Mouse (Mus musculus) lung, postnatal 0 days (tissue): ENCODE measurements at regions not wholly inside any gene's neighbourhood (a gene's known extent, or its start where the extent isn't known, plus 50 kb on each side); places are given as distances from the start of the nearest gene placed in this dataset.
"Not testable (repeated sequence)": the region's sequence is repeated elsewhere in the genome, so short reads cannot be mapped to it uniquely, and the experiment has no call there.

Experiments used
- ATAC-seq: fragments of 200-750 bp; cut with Nextera tagmentation; 2 replicates; pipeline ENCODE4 v1.8.0; 2017; ENCODE audit warnings: moderate library complexity
- DNase-seq: peaks from one replicate; pipeline ENCODE4 v3.0.0-alpha.2; 2016; ENCODE audit warnings: low spot score
- H3K27ac ChIP-seq: fragments of 300-500 bp; sonication (generic); 2 replicates; pipeline ENCODE4 v1.5.1; 2014; ENCODE audit warnings: antibody characterized with exemption, mild to moderate bottlenecking, low read length, mixed read lengths
- H3K27me3 ChIP-seq: fragments of 300-500 bp; sonication (generic); replicated peaks from 2 replicates; pipeline ENCODE4 v1.6.1; 2014; ENCODE audit warnings: low read length, mixed read lengths; ENCODE audit not compliant: insufficient read depth
- H3K36me3 ChIP-seq: fragments of 300-500 bp; sonication (generic); 2 replicates; pipeline ENCODE4 v1.6.1; 2014; ENCODE audit warnings: low read length, mixed read lengths; ENCODE audit not compliant: insufficient read depth
- H3K4me1 ChIP-seq: fragments of 300-500 bp; sonication (generic); 2 replicates; pipeline ENCODE4 v1.6.1; 2014; ENCODE audit warnings: antibody characterized with exemption, low read depth, low read length, mixed read lengths; ENCODE audit not compliant: insufficient read depth
- H3K4me2 ChIP-seq: fragments of 300-500 bp; sonication (generic); replicated peaks from 2 replicates; pipeline ENCODE4 v1.6.1; 2014; ENCODE audit warnings: low read depth, mild to moderate bottlenecking, low read length, moderate library complexity, mixed read lengths
- H3K4me3 ChIP-seq: fragments of 300-500 bp; sonication (generic); 2 replicates; pipeline ENCODE4 v1.5.1; 2014; ENCODE audit warnings: low read depth, low read length
- H3K9ac ChIP-seq: fragments of 300-500 bp; sonication (generic); replicated peaks from 2 replicates; pipeline ENCODE4 v1.6.1; 2014; ENCODE audit warnings: low read depth, mild to moderate bottlenecking
- H3K9me3 ChIP-seq: fragments of 300-500 bp; sonication (generic); 2 replicates; pipeline ENCODE4 v1.6.1; 2016; ENCODE audit warnings: low read length, mixed read lengths
- CTCF ChIP-seq: IDR thresholded peaks from 2 replicates; pipeline ENCODE4 v1.5.1; 2016; ENCODE audit warnings: antibody characterized with exemption, mild to moderate bottlenecking
- EP300 ChIP-seq: IDR thresholded peaks from 2 replicates; pipeline ENCODE4 v1.6.1; 2016; ENCODE audit warnings: antibody characterized with exemption, mild to moderate bottlenecking, control low read depth
- WGBS: fragments of 180-500 bp; shearing (Covaris S2); extraction: QIAGEN DNeasy Blood & Tissue Kit; methylation state at CpG from one replicate; pipeline ENCODE4 v1.1.7; 2014; 5-methylcytosine and 5-hydroxymethylcytosine counted together

DNA sequence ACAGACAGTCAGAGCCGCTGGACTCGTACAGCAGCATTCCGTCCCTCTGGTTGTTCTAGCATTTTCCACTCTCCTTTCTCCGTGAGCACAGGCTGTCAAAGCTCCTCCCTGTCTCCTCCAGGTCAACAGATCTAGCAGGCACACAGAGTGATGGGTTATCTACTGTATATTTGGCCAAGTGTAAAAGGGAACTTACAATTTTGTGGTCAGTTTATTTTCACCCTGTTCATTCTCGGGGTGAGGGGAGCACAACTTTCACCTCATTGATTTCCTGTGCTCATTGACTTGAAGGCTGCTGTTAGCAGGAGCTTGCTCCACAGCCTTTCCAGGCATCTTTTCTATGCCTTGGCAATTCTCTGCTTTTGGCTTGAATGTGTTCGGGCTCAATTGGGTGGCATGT, 87.5 kb upstream of the Akt3 start:
- no peaks in the 10 kb centered on the region for H3K27me3 ChIP-seq
- no peaks in the 10 kb centered on the region for H3K4me1 ChIP-seq
- H3K27ac ChIP-seq, result no peak overlapping the region
- no peak for DNase-seq
- 62% methylated on average over 6 of the region's 6 CpGs for WGBS
- no peak overlapping the region for H3K9ac ChIP-seq
- H3K4me3 ChIP-seq, result no peak overlapping the region
- no peak for TF ChIP-seq CTCF
- no peak for TF ChIP-seq EP300
- H3K9me3 ChIP-seq, result no peaks in the 10 kb centered on the region
- no peak overlapping the region for H3K4me2 ChIP-seq
- ATAC-seq, result no peak
- no peaks in the 10 kb centered on the region for H3K36me3 ChIP-seq

DNA sequence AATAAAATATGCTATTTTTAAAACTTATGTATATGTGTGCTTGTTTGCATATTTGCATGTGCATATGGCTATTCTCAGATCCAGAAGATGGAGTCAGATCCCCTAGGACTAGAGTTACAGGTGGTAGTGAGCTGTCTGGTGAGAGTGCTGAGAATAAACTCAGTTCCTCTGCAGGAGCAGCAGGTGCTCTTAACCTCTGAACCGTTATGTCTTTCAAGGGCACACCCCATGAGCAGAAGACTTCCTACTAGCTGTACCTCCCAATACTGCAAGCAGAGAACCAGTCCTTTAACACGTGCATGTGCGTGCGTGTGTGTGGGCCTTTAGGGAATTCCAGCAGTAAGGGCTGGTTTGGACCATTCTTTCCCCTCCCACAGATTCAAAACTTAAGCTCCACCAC, 85.9 kb upstream of the Akt3 start:
- Histone ChIP-seq H3K4me3 (no peak overlapping the region), H3K9me3 (no peaks in the 10 kb centered on the region), H3K4me2 (no peak overlapping the region), H3K9ac (no peak overlapping the region), H3K27me3 (no peaks in the 10 kb centered on the region), H3K36me3 (no peaks in the 10 kb centered on the region), H3K4me1 (no peaks in the 10 kb centered on the region), H3K27ac (no peak overlapping the region)
- no peak for TF ChIP-seq CTCF
- TF ChIP-seq EP300, result no peak
- ATAC-seq (no peak), DNase-seq (no peak)
- WGBS, result 85% methylated on average over 4 of the region's 4 CpGs

DNA sequence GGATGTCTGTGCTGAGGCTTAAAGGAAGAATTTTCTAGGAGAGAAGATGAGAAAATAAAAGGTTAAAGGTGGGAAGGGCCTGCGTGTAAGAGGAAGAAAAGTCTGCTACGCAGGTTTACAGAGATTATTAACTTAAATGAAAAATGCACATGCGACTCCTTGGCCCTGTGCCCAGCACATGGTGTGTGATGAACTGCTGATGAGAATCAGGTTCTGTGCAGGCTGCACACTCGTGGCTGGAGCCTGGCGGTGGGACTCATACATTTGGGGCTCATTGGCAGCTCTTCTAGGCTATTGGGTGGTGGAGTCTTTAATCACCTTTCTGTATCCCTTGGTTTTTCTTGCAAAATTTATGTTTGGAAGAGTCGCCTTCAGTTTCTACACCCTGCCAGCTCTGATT, 85.1 kb upstream of the Akt3 start:
- H3K9ac ChIP-seq, result no peak overlapping the region
- H3K4me2 ChIP-seq, result no peak overlapping the region
- 17% methylated on average over 6 of the region's 6 CpGs for WGBS
- TF ChIP-seq EP300 (no peak), CTCF (no peak)
- DNase-seq (no peak), ATAC-seq (no peak)
- no peaks in the 10 kb centered on the region for H3K36me3 ChIP-seq
- no peak overlapping the region for H3K4me3 ChIP-seq
- no peaks in the 10 kb centered on the region for H3K4me1 ChIP-seq
- H3K27ac ChIP-seq, result no peak overlapping the region
- no peaks in the 10 kb centered on the region for H3K27me3 ChIP-seq
- no peaks in the 10 kb centered on the region for H3K9me3 ChIP-seq

DNA sequence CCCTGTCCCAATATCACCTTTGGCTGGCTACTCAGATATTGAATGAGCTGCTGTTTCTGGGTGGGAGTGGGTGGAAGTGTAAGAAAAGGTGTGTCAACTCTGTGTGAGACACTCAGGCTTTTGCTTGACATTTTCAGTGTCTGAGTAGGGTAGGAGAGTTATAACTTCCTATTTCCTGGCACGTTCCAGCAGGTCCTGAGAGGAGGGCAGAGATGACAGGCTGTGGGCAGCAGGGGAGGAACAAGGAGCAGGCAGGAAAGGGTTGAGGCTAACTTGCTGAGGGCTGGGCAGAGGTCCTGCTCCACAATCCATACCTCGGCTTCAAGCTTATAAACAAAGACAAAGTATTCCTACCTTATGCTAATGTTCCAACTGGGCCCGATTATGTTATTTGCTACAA, 82.2 kb upstream of the Akt3 start:
- H3K36me3 ChIP-seq, result no peaks in the 10 kb centered on the region
- 43% methylated on average over 3 of the region's 3 CpGs for WGBS
- no peaks in the 10 kb centered on the region for H3K27me3 ChIP-seq
- TF ChIP-seq CTCF (no peak), EP300 (no peak)
- H3K4me2 ChIP-seq, result no peak overlapping the region
- DNase-seq (no peak), ATAC-seq (no peak)
- no peak overlapping the region for H3K4me3 ChIP-seq
- H3K4me1 ChIP-seq, result no peaks in the 10 kb centered on the region
- no peak overlapping the region for H3K9ac ChIP-seq
- no peak overlapping the region for H3K27ac ChIP-seq
- no peaks in the 10 kb centered on the region for H3K9me3 ChIP-seq

DNA sequence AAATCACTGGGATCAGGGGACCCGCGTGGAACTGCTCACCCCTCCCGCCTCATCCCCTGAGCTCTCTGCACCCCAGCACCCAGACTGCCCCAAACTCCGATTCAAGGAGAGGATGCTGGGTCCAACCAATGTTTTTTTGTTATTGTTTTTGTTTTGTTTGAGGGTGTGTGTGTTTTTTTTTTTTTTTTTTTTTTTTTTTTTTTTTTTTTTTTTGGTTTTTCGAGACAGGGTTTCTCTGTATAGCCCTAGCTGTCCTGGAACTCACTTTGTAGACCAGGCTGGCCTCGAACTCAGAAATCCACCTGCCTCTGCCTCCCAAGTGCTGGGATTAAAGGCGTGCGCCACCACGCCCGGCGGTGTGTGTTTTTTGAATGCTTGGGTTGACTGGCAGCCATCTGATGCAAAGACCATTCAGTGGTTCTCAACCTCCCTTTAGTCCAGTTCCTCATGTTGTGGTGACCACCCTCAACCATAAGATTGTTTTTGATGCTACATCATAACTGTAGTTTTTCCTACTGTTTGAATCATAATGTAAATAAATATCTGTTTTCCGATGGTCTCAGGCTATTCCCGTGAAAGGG, 81.3 kb upstream of the Akt3 start:
- 61% methylated on average over 11 of the region's 13 CpGs for WGBS
- DNase-seq, ATAC-seq, H3K4me1 ChIP-seq, H3K27me3 ChIP-seq, H3K9me3 ChIP-seq, H3K36me3 ChIP-seq, H3K27ac ChIP-seq: not testable (repeated sequence)
- Histone ChIP-seq H3K9ac (peak overlapping the region; percentile 36; the same call in 1 of the 2 replicates), H3K4me3 (peak overlapping the region; percentile 48), H3K4me2 (peak overlapping the region; percentile 74)

DNA sequence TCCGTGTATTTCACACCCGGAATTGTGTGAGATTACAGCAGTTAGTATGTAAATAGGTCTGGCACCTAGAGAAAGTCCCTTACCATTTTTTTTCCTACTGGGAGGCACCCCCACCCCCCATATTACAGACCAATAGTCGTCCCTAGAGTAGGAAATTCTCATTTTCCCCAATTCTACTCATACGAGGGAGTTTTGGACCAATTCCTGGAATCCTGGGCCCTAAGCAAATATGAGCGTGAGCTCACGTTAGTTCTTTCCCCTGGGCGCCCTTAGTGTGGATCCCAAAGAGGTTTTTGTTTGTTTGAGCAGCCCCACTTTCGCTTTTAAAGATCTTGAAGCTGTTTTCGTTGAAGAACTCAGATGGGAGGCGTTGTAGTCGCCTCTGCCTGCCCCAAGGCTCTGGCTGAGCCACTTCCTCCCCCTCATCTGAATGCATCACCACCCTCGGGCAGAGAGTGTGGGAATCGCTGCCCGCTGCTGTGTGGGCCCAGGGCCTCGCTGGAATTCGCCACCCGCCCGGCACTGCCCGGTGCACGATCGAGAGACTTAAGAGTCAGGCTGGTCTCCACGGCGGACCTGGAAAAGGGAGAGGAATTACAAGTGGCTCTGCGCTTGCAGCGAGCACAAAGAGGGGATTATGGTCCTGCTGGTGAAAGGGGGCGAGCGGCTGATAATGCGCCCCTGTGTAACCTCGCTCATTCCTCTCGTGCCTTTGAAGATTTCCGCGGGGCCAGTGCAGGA, 80.6 kb upstream of the Akt3 start:
- H3K9me3 ChIP-seq, result no peaks in the 10 kb centered on the region
- H3K4me1 ChIP-seq, result no peaks in the 10 kb centered on the region
- WGBS, result 4% methylated on average over 32 of the region's 32 CpGs
- H3K4me3 ChIP-seq, result peak overlapping the region; percentile 48
- no peaks in the 10 kb centered on the region for H3K36me3 ChIP-seq
- ATAC-seq (peak; percentile 74), DNase-seq (peak; percentile 33)
- TF ChIP-seq CTCF, result no peak
- no peak for TF ChIP-seq EP300
- peak overlapping the region; percentile 36 for H3K9ac ChIP-seq
- H3K27me3 ChIP-seq, result no peaks in the 10 kb centered on the region
- H3K4me2 ChIP-seq, result peak overlapping the region; percentile 74
- H3K27ac ChIP-seq, result no peak overlapping the region

DNA sequence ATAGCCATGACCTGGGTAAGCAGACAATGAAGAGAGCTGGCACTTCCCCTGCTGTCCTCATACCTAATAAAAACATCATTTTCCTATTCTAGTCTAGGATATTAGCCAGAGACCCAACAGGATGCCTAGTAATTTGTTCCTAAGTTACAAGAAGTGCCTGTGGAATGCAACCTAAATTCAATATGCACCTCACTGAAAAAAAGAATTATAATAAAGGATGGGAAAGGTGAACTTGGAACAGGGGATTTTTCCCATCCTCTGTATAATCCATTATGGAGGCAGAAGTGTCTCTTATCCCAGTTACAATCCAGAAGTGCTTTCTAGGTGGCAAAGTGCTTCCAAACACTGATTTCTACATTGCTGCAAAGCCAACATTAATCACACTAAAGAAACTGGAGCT, 79.8 kb upstream of the Akt3 start:
- Histone ChIP-seq H3K4me1 (no peaks in the 10 kb centered on the region), H3K4me3 (no peak overlapping the region), H3K27me3 (no peaks in the 10 kb centered on the region), H3K4me2 (no peak overlapping the region), H3K9me3 (no peaks in the 10 kb centered on the region), H3K9ac (no peak overlapping the region), H3K27ac (no peak overlapping the region), H3K36me3 (no peaks in the 10 kb centered on the region)
- DNase-seq (no peak), ATAC-seq (no peak)
- TF ChIP-seq CTCF (no peak), EP300 (no peak)
